Mouse (Mus musculus): ENCODE results near the gene Hrasls5. TPM values are rescaled to one million over a fixed set of nuclear protein-coding genes. Genes with fewer than 3 reads are reported as not detected.

The Hrasls5 gene
- not detected in 2 replicates for total RNA-seq (2014; fragmentation: Nextera tagmentation)
- not detected in 2 replicates for total RNA-seq (2017)

DNA sequence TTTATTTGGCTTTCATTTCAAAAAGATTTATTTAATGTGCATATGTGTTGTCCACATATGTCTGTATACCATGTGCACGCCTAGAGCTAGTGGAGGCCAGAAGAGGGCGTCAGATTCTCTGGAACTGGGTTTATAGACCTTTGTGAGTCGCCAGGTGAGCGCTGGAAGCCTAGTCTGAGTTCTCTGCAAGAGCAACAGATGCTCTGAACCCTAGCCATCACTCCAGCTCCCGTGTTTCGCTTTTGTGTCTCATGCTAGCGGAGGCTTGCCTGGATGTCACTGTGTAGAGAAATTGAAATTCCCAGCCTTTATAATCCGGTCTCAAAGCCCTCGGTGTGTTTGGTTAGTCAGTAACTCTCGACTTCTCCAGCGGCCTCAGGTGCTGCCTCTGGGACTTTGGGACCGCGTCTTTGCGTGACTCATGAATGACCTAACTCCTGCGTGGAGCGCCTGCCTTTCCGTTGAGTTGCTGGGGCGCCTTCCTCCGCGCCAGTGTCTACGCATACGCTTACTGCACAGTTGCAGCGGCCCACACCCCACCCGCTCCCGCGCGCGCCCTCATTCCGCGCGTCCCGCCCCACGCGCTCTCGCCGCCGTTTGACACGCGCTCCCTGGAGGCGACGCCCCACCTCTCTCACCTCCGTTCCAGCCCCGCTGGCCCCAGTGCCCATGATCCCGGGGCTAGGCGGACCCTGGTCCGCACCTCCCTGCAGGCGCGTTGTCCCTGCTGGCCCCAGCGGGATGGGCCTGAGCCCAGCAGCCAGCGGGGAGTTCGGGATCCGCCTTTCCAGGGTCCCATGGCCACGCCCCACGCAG lies at the start of gene Hrasls5:
Hrasls5 (plus strand) TSS at position 600 of the 816 bp plus-strand sequence.
- peak; percentile 21; the same call in 1 of the 2 replicates for ATAC-seq (replicated peaks; ENCODE audit: low FRiP score, low TSS enrichment, poor library complexity, severe bottlenecking)

- ATAC-seq (replicated peaks; ENCODE audit: low FRiP score, low TSS enrichment, poor library complexity, severe bottlenecking), result no peak
Observed at GRCm38 (mm10) chr19:7562601-7563129, 49.7 kb upstream of the Hrasls5 start.

DNA sequence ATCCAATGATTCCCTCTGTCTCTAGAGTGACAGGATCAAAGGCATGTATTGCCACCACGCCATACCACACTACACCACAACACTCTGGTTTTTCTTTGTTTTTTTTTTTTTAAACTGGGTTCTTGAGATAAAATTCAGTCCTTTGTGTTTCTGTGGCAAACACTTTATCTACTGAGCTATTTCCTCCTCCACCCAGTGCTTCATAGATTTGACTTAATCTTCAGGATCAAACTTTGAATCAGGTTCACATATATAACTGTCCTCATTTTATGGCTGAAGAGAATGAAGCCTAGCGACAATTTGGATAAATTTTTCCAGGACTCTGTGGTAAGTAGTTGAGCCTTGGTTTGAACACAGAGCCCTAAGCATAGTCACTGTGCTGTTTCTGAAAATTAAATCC lies 48.7 kb upstream of the Hrasls5 start:
- 0 out of 2 replicates have a peak, but pooled peaks have one; percentile 24 for ATAC-seq (replicated peaks; ENCODE audit: low FRiP score, low TSS enrichment, poor library complexity, severe bottlenecking)

DNA sequence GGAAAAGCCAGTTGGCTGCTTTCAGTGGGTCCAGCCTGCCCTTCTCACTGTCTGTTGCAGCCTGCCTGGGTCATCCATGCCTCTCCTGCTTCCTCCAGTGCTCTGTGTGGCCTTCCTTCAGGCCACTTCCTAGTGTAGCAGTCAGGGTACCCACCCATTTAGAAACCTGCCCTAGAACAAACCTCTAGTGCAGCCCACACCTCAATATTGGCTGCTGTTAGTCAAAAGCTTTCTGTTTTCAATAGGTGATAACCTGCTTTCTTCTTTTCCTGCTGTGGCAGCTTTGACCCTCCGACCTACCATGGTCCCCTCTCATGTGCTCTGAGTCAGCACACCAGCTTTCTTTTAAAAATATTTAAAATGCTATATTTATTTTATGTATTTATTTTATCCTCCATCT lies 47.9 kb upstream of the Hrasls5 start:
- no peak for ATAC-seq (replicated peaks; ENCODE audit: low FRiP score, low TSS enrichment, poor library complexity, severe bottlenecking)

- ATAC-seq (replicated peaks; ENCODE audit: low FRiP score, low TSS enrichment, poor library complexity, severe bottlenecking), result no peak
Observed at GRCm38 (mm10) chr19:7566826-7567225, 45.5 kb upstream of the Hrasls5 start.

GRCm38 (mm10) chr19:7568364-7568763 lies 44.0 kb upstream of the Hrasls5 start:
- ATAC-seq (replicated peaks; ENCODE audit: low FRiP score, low TSS enrichment, poor library complexity, severe bottlenecking), result no peak

DNA sequence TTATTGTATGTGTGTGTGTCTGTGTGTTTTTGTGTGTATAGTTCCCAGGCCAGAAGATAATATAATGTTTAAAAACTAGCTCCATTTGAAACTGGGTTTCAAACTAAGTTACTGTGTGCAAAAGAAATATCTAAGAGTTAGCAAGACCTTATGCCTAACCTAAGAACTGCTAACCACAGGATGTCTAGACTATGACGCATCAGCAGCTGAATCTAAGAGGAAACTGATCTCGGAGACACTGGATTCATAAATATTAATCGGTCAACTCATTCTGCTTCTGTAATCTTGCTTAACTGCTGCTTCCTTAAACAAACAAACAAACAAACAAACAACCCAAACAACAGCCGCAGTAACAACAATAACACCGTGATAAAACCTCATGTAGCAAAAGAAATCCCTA lies 42.7 kb upstream of the Hrasls5 start:
- no peak for ATAC-seq (replicated peaks; ENCODE audit: low FRiP score, low TSS enrichment, poor library complexity, severe bottlenecking)

GRCm38 (mm10) chr19:7576180-7576579 lies 36.2 kb upstream of the Hrasls5 start:
- no peak for ATAC-seq (replicated peaks; ENCODE audit: low FRiP score, low TSS enrichment, poor library complexity, severe bottlenecking)

- no peak for ATAC-seq (replicated peaks; ENCODE audit: low FRiP score, low TSS enrichment, poor library complexity, severe bottlenecking)
Observed at GRCm38 (mm10) chr19:7577710-7578109, 34.6 kb upstream of the Hrasls5 start.

DNA sequence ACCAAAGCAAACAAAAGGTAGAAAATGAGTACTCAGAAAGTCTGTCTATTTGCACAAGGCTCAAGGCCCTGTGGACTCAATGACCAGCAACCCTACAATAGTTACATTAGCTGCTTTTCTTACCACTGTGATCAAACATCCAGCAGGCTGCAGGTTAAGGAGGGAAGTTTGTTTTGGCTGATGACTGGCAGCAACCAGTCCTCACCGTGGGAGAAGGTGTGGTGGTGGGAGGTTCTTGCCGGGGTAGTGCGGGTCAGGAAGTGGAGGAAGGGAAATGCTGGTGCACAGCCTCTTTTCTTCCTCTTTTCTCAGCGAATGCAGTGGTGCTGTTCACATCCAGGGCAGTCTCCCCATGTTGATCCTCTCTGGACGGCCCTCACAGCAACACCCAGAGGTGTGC lies 31.3 kb upstream of the Hrasls5 start:
- no peak for ATAC-seq (replicated peaks; ENCODE audit: low FRiP score, low TSS enrichment, poor library complexity, severe bottlenecking)

DNA sequence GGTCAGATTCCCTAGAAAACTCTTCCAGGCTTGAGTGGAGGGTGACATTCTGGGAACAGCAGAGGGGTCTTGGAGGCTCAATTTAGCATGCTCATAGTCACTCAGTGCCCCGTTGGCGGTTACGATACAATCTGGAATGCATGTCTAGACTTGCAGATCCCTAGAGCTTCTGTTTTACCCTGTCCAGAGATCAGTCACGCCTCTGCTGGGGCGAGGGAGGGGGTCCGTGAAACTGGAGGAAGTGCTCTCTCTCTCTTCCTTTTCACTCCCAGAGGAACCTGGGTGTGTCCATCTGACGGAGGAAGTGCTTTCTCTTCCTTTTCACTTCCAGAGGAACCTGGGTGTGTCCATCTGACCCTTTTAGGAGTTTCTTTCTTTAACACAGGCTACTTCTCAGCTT lies 29.2 kb upstream of the Hrasls5 start:
- no peak for ATAC-seq (replicated peaks; ENCODE audit: low FRiP score, low TSS enrichment, poor library complexity, severe bottlenecking)

DNA sequence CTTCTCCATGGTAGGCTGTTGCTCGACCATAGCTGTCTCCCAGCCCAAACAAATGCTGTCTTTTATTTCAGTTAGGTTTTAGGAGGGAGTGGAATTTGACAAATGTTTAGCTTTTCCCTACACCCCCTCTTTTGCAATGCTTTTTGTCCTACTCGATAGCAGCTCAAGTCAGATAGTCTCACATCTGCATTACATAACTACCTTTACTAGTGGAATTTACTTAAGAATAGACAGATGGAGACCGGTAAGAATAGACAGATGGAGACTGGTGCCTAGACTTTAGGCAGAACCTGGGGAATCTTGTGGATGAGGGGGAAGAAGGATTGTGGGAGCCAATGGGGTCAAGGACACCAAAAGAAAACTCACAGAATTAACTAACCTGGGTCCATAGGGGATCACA lies 28.7 kb upstream of the Hrasls5 start:
- ATAC-seq (replicated peaks; ENCODE audit: low FRiP score, low TSS enrichment, poor library complexity, severe bottlenecking), result no peak

DNA sequence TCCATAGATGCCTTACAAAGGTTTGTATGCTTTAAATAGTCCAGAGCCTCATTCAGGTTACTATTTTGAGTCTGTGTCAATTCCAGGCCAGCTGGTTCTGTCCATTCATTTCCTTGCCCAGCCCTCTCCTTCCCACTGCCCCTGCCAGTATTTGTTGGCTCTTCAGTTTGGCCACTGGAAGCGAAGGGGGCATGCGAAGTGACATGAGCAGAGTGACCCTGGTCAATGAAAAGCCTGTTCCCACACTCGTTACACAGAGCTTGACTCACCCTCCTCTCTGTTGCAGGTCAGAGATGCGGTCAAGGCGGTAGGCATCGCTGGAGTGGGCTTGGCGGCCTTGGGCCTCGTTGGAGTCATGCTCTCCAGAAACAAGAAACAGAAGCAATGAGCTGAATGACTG lies 27.1 kb upstream of the Hrasls5 start:
- ATAC-seq (replicated peaks; ENCODE audit: low FRiP score, low TSS enrichment, poor library complexity, severe bottlenecking), result no peak

DNA sequence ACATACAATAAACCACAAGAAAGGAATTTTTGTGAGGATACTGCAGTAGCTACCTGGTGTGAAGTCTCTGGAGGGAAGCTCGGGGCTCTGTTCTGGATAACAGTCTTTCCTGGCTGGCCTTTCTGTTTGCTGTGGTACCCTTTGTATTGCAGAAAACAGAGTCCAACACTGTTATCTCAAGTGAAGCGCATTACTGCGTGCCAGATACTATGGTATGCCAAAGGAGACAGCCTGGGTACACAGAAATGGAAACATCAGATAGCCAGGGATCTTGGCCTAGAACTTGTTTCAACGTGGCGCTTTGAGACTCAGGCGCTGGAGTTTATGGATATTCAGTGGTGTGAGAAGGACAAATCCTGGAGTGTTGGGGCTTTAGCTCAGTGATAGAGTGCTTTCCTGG lies 26.6 kb upstream of the Hrasls5 start:
- no peak for ATAC-seq (replicated peaks; ENCODE audit: low FRiP score, low TSS enrichment, poor library complexity, severe bottlenecking)

DNA sequence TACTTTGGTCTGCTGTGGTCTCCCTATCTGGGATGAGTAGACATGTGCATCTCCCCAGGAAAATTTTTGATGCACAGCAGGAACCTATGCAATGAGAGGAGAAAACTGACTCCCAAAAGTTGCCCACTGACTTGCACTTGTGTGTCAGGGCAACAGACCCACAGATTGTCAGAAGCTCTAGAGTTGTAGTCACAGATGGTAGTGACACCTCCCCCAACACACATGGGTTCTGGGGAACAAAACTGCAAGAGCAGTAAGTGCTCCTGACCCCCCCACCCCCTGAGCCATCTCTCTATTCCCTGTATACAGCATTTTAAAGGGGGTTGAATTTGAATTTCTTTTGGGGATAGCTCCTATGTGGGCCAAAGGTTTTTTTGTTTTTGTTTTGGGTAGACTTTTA lies 21.5 kb upstream of the Hrasls5 start:
- no peak for ATAC-seq (replicated peaks; ENCODE audit: low FRiP score, low TSS enrichment, poor library complexity, severe bottlenecking)

DNA sequence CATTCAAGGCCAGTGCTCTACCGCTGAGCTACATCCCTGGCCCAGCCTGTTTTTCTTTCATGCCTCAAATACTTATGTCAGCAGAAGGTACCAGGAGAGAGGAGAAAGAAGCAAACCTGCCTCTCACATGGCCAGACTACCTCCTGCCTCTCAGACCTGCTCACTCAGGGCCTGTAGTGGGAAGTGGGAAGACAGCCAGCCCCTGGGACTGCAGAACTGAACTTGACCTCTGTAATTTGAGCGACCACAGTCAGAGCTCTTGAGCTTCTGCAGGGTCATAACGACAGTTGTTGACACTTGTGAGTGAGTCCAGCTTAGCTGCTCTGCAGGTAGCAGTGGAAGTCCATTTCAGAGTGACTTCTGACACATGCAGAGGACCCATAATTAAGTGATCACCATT lies 20.3 kb upstream of the Hrasls5 start:
- ATAC-seq (replicated peaks; ENCODE audit: low FRiP score, low TSS enrichment, poor library complexity, severe bottlenecking), result no peak

- ATAC-seq (replicated peaks; ENCODE audit: low FRiP score, low TSS enrichment, poor library complexity, severe bottlenecking), result peak; percentile 50; the same call in 1 of the 2 replicates
Observed at GRCm38 (mm10) chr19:7595534-7595933, 16.8 kb upstream of the Hrasls5 start.

GRCm38 (mm10) chr19:7598481-7598880 lies 13.9 kb upstream of the Hrasls5 start:
- ATAC-seq (replicated peaks; ENCODE audit: low FRiP score, low TSS enrichment, poor library complexity, severe bottlenecking), result no peak

DNA sequence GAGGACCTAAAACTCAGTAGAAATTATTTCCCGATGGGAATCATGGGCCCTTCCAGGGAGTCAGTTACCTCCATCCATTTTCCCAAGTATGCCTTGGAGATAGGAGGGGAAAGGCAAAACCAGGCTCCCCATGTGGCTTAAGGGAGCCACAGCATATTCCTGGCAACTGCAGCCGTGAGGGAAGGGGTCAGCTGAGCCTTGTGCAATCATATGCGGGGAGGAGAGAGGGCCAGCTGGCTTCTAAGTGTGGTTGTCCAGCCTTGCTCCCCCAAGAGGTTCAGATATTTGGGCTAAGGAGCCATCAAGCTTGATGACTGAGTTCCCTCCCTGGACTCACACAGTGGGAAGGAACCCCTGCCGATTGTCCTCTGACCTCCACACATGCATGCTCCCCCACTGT lies 10.8 kb upstream of the Hrasls5 start:
- no peak for ATAC-seq (replicated peaks; ENCODE audit: low FRiP score, low TSS enrichment, poor library complexity, severe bottlenecking)

DNA sequence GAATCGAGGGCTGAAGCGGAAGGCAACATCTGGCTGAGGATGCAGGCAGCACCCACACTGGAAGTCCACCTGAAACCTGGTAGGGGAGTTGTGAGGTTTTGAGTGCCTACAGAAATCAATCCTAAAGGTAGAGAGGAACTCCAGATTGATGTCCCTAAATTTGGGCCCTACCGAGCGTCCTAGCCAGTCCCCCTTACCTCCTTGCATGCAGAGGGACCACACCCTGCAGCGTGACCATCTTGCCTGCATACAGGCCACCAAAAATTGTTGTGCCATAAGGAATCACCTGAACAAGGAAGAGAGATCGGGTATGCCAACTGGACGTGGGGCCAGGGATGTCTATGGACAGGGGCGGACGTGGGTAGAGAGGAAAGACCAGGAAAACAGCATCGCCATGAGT lies 8.2 kb upstream of the Hrasls5 start:
- ATAC-seq (replicated peaks; ENCODE audit: low FRiP score, low TSS enrichment, poor library complexity, severe bottlenecking), result no peak

GRCm38 (mm10) chr19:7605013-7605412 lies 7.3 kb upstream of the Hrasls5 start:
- no peak for ATAC-seq (replicated peaks; ENCODE audit: low FRiP score, low TSS enrichment, poor library complexity, severe bottlenecking)

Measured in megakaryocyte-erythroid progenitor cell, adult 5-6 weeks (primary cell).